Mouse (Mus musculus): Measurements from ENCODE around the gene Wdr86. TPM values are rescaled to one million over a fixed set of nuclear protein-coding genes. Genes with fewer than 3 reads are reported as not detected.

Wdr86 gene
- polyA plus RNA-seq, 1 experiment from 2014 or later: 8.0 TPM

- no peaks in the 10 kb centered on the region for H3K27me3 ChIP-seq (replicated peaks; ENCODE audit: control insufficient read depth, insufficient read depth, low read length)
- H3K9me3 ChIP-seq (ENCODE audit: control insufficient read depth, low read length): no peaks in the 10 kb centered on the region
- H3K27ac ChIP-seq (ENCODE audit: low read depth, low read length): no peak overlapping the region
- no peak overlapping the region for H3K9ac ChIP-seq (ENCODE audit: low read depth, low read length)
- peaks cover 11% of the 10 kb centered on the region for H3K4me1 ChIP-seq (ENCODE audit: control insufficient read depth, insufficient read depth, low read depth, low read length)
- no peaks in the 10 kb centered on the region for H3K36me3 ChIP-seq (ENCODE audit: control insufficient read depth, insufficient read depth, low read length)
- peak overlapping the region; percentile 90 for H3K4me2 ChIP-seq (ENCODE audit: low read length)
- no peak overlapping the region for H3K4me3 ChIP-seq (ENCODE audit: low read length)
- no peak for ATAC-seq
- 11% methylated on average over 2 of the region's 2 CpGs for WGBS
Measured at GRCm38 (mm10) chr5:24752175-24752498, 21.6 kb upstream of the Wdr86 start.

- peak; percentile 73 for ATAC-seq
- peak overlapping the region; percentile 80 for H3K9ac ChIP-seq (ENCODE audit: low read depth, low read length)
- H3K4me2 ChIP-seq (ENCODE audit: low read length): peak overlapping the region; percentile 90
- peak overlapping the region; percentile 87 for H3K27ac ChIP-seq (ENCODE audit: low read depth, low read length)
- H3K36me3 ChIP-seq (ENCODE audit: control insufficient read depth, insufficient read depth, low read length): no peaks in the 10 kb centered on the region
- peak overlapping the region; percentile 61 for H3K4me3 ChIP-seq (ENCODE audit: low read length)
- H3K9me3 ChIP-seq (ENCODE audit: control insufficient read depth, low read length): no peaks in the 10 kb centered on the region
- 2% methylated on average over 25 of the region's 25 CpGs for WGBS
- no peaks in the 10 kb centered on the region for H3K27me3 ChIP-seq (replicated peaks; ENCODE audit: control insufficient read depth, insufficient read depth, low read length)
- H3K4me1 ChIP-seq (ENCODE audit: control insufficient read depth, insufficient read depth, low read depth, low read length): peaks cover 11% of the 10 kb centered on the region
Measured at GRCm38 (mm10) chr5:24751305-24752174, 21.0 kb upstream of the Wdr86 start.

GRCm38 (mm10) chr5:24750321-24751304 lies 20.1 kb upstream of the Wdr86 start:
- Histone ChIP-seq H3K27ac (ENCODE audit: low read depth, low read length) (peak overlapping the region; percentile 87), H3K4me2 (ENCODE audit: low read length) (peak overlapping the region; percentile 90), H3K9me3 (ENCODE audit: control insufficient read depth, low read length) (no peaks in the 10 kb centered on the region), H3K4me3 (ENCODE audit: low read length) (peak overlapping the region; percentile 61), H3K36me3 (ENCODE audit: control insufficient read depth, insufficient read depth, low read length) (no peaks in the 10 kb centered on the region), H3K4me1 (ENCODE audit: control insufficient read depth, insufficient read depth, low read depth, low read length) (peaks cover 11% of the 10 kb centered on the region), H3K9ac (ENCODE audit: low read depth, low read length) (peak overlapping the region; percentile 80), H3K27me3 (replicated peaks; ENCODE audit: control insufficient read depth, insufficient read depth, low read length) (no peaks in the 10 kb centered on the region)
- WGBS: 1% methylated on average over 57 of the region's 59 CpGs
- ATAC-seq: peak; percentile 84

GRCm38 (mm10) chr5:24749731-24750130 lies 19.2 kb upstream of the Wdr86 start:
- peak overlapping the region; percentile 80 for H3K9ac ChIP-seq (ENCODE audit: low read depth, low read length)
- peaks cover 11% of the 10 kb centered on the region for H3K4me1 ChIP-seq (ENCODE audit: control insufficient read depth, insufficient read depth, low read depth, low read length)
- H3K4me3 ChIP-seq (ENCODE audit: low read length): peak overlapping the region; percentile 61
- no peaks in the 10 kb centered on the region for H3K27me3 ChIP-seq (replicated peaks; ENCODE audit: control insufficient read depth, insufficient read depth, low read length)
- peak overlapping the region; percentile 83 for H3K27ac ChIP-seq (ENCODE audit: low read depth, low read length)
- ATAC-seq: 0 out of 2 replicates have a peak, but pooled peaks have one; percentile 11
- H3K9me3 ChIP-seq (ENCODE audit: control insufficient read depth, low read length): no peaks in the 10 kb centered on the region
- H3K36me3 ChIP-seq (ENCODE audit: control insufficient read depth, insufficient read depth, low read length): no peaks in the 10 kb centered on the region
- WGBS: 53% methylated on average over 5 of the region's 5 CpGs
- H3K4me2 ChIP-seq (ENCODE audit: low read length): peak overlapping the region; percentile 90

GRCm38 (mm10) chr5:24747533-24747932 lies 17.0 kb upstream of the Wdr86 start:
- H3K36me3 ChIP-seq (ENCODE audit: control insufficient read depth, insufficient read depth, low read length): no peaks in the 10 kb centered on the region
- no peaks in the 10 kb centered on the region for H3K9me3 ChIP-seq (ENCODE audit: control insufficient read depth, low read length)
- H3K4me2 ChIP-seq (ENCODE audit: low read length): no peak overlapping the region
- no peak overlapping the region for H3K4me3 ChIP-seq (ENCODE audit: low read length)
- H3K4me1 ChIP-seq (ENCODE audit: control insufficient read depth, insufficient read depth, low read depth, low read length): peaks cover 11% of the 10 kb centered on the region
- 10% methylated on average over 6 of the region's 6 CpGs for WGBS
- H3K27ac ChIP-seq (ENCODE audit: low read depth, low read length): no peak overlapping the region
- peak overlapping the region; percentile 22 for H3K9ac ChIP-seq (ENCODE audit: low read depth, low read length)
- no peaks in the 10 kb centered on the region for H3K27me3 ChIP-seq (replicated peaks; ENCODE audit: control insufficient read depth, insufficient read depth, low read length)
- ATAC-seq: no peak

GRCm38 (mm10) chr5:24743956-24744355 lies 13.4 kb upstream of the Wdr86 start:
- Histone ChIP-seq H3K36me3 (ENCODE audit: control insufficient read depth, insufficient read depth, low read length) (no peaks in the 10 kb centered on the region), H3K4me1 (ENCODE audit: control insufficient read depth, insufficient read depth, low read depth, low read length) (no peaks in the 10 kb centered on the region), H3K9me3 (ENCODE audit: control insufficient read depth, low read length) (no peaks in the 10 kb centered on the region), H3K9ac (ENCODE audit: low read depth, low read length) (no peak overlapping the region), H3K27ac (ENCODE audit: low read depth, low read length) (no peak overlapping the region), H3K4me2 (ENCODE audit: low read length) (no peak overlapping the region), H3K27me3 (replicated peaks; ENCODE audit: control insufficient read depth, insufficient read depth, low read length) (no peaks in the 10 kb centered on the region), H3K4me3 (ENCODE audit: low read length) (no peak overlapping the region)
- no peak for ATAC-seq
- 89% methylated on average over 10 of the region's 10 CpGs for WGBS

- Histone ChIP-seq H3K27ac (ENCODE audit: low read depth, low read length) (no peak overlapping the region), H3K27me3 (replicated peaks; ENCODE audit: control insufficient read depth, insufficient read depth, low read length) (no peaks in the 10 kb centered on the region), H3K9me3 (ENCODE audit: control insufficient read depth, low read length) (no peaks in the 10 kb centered on the region), H3K36me3 (ENCODE audit: control insufficient read depth, insufficient read depth, low read length) (no peaks in the 10 kb centered on the region), H3K4me1 (ENCODE audit: control insufficient read depth, insufficient read depth, low read depth, low read length) (no peaks in the 10 kb centered on the region), H3K9ac (ENCODE audit: low read depth, low read length) (no peak overlapping the region), H3K4me2 (ENCODE audit: low read length) (no peak overlapping the region), H3K4me3 (ENCODE audit: low read length) (no peak overlapping the region)
- 70% methylated on average over 15 of the region's 15 CpGs for WGBS
- no peak for ATAC-seq
Measured at GRCm38 (mm10) chr5:24741172-24741885, 10.8 kb upstream of the Wdr86 start.

- Histone ChIP-seq H3K27me3 (replicated peaks; ENCODE audit: control insufficient read depth, insufficient read depth, low read length) (no peaks in the 10 kb centered on the region), H3K9ac (ENCODE audit: low read depth, low read length) (no peak overlapping the region; the same call in 1 of the 2 replicates), H3K27ac (ENCODE audit: low read depth, low read length) (peak overlapping the region; percentile 69), H3K4me3 (ENCODE audit: low read length) (no peak overlapping the region), H3K36me3 (ENCODE audit: control insufficient read depth, insufficient read depth, low read length) (no peaks in the 10 kb centered on the region), H3K4me1 (ENCODE audit: control insufficient read depth, insufficient read depth, low read depth, low read length) (no peaks in the 10 kb centered on the region), H3K9me3 (ENCODE audit: control insufficient read depth, low read length) (no peaks in the 10 kb centered on the region), H3K4me2 (ENCODE audit: low read length) (no peak overlapping the region; the same call in 1 of the 2 replicates)
- 55% methylated on average over 15 of the region's 15 CpGs for WGBS
- ATAC-seq: no peak
Measured at GRCm38 (mm10) chr5:24739141-24739753, 8.7 kb upstream of the Wdr86 start.

Data from hindbrain, embryonic 16.5 days (tissue).